Mouse (Mus musculus): ENCODE results near the gene Pick1. TPM values are rescaled to one million over a fixed set of nuclear protein-coding genes. Genes with fewer than 3 reads are reported as not detected.
A peak's percentile ranks its signal among the peaks of the same experiment; 100 is the strongest.

Pick1 gene
- polyA plus RNA-seq, 1 experiment = 102 TPM

DNA sequence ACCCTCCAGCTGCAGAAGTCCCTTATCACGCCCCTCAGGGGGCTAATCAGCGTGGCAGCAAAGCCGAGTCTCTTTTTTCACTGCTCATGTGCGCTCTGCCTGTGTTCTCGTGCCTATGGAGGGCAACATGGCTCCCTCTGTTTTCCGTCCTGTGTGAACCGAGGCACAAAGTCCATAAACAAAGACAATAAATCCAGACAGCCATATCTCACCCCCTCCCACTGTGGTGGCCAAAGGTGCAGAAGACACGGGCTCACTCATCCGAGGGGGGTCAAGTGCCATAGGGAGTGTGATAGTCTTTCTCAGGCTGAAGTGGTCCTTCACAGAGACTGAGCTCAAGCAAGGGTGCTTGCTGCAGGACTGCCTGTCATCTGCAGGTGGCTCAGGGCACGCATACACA is 44.0 kb downstream of the Pick1 start:
- TF ChIP-seq CTCF (IDR thresholded peaks at IDR 0.05; ENCODE audit: borderline replicate concordance, extremely low read depth, insufficient read depth, insufficient read length) = no peak
- TF ChIP-seq POLR2A (IDR thresholded peaks at IDR 0.05; ENCODE audit: borderline replicate concordance, extremely low read depth, insufficient read depth, insufficient read length, poor library complexity, severe bottlenecking) = no peak
- no peak for DNase-seq (ENCODE audit: low read depth)

DNA sequence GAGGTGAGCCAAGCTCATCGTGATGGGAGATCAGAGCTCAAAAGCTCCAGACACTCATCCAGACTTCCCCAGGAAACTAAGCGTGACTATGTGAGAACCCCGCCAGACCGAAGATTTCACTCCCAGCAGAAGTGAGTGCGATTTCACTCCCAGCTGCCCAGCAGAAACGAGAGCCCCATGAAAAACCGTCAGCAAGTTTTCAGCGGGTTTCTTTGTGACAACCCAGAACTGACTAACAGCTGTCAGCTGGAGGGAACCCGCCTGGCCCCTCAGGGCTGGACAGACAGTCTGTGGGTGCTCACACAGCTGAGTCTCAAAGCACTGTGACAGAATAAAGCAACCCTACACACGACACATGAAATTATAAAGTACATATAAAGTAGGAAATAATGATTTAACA is 48.8 kb downstream of the Pick1 start:
- TF ChIP-seq POLR2A (IDR thresholded peaks at IDR 0.05; ENCODE audit: borderline replicate concordance, extremely low read depth, insufficient read depth, insufficient read length, poor library complexity, severe bottlenecking) (no peak), CTCF (IDR thresholded peaks at IDR 0.05; ENCODE audit: borderline replicate concordance, extremely low read depth, insufficient read depth, insufficient read length) (no peak)
- DNase-seq (ENCODE audit: low read depth) = peak; percentile 14

DNA sequence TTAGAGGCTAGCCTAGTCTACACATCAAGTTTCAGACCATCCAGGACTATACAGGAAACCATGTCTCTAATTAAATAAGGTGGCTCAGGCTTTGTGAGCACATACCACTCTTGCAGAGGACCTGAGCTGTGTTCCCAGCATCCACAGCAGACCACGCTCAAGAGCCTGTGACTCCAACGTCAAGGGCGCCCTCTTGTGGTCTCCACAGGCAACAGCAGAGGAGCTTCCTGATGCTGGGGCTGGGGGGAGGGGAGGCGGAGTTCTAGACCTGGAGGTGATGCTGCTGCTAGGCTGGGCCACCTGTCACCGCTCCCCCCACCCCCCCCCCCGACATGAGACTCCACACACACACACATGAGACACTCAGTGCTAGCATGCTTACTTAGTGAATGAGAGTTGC is 51.2 kb downstream of the Pick1 start:
- TF ChIP-seq POLR2A (IDR thresholded peaks at IDR 0.05; ENCODE audit: borderline replicate concordance, extremely low read depth, insufficient read depth, insufficient read length, poor library complexity, severe bottlenecking) = no peak
- peak; percentile 57; the same call in 1 of the 2 replicates for TF ChIP-seq CTCF (IDR thresholded peaks at IDR 0.05; ENCODE audit: borderline replicate concordance, extremely low read depth, insufficient read depth, insufficient read length)
- DNase-seq (ENCODE audit: low read depth) = no peak

DNA sequence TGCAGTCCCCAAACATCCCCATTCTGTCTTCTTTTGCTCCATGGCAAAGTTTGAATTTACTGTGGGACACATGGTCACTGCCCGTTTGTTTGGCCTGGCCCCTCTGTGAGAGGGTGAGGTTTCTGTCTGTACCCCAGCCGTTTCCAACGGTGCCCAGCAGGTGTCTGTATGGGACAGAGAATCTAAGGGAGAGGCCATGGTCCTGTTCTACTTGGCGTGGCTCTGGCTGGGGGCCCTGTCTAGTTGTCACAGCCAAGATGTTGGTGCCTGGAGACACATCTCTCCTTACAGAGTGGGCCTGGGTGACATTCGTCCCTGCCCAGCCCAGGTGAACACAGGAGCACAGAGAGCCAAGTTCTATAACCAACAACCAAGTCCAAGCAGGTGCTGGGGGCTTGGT is 51.9 kb downstream of the Pick1 start:
- TF ChIP-seq POLR2A (IDR thresholded peaks at IDR 0.05; ENCODE audit: borderline replicate concordance, extremely low read depth, insufficient read depth, insufficient read length, poor library complexity, severe bottlenecking) (no peak), CTCF (IDR thresholded peaks at IDR 0.05; ENCODE audit: borderline replicate concordance, extremely low read depth, insufficient read depth, insufficient read length) (no peak)
- no peak for DNase-seq (ENCODE audit: low read depth)

DNA sequence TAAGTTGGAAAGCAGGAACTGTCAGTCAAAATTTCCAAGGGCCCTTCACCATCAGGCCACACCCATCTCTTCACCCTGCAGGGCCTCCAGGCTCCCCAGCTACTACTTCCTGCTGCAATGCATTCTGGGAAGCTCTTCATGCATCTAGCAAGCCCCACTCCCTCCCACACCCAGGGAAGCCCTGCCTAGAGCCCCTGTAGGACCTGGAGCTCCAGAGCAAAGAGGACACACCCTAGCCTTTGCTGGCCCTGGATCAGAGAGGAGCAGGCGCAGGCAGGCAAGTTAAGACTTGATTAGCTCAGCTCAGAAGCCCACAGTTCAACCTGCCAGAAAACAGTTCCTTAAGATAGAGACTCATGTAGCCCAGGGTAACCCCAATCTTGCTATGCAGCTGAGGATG is 52.4 kb downstream of the Pick1 start:
- TF ChIP-seq POLR2A (IDR thresholded peaks at IDR 0.05; ENCODE audit: borderline replicate concordance, extremely low read depth, insufficient read depth, insufficient read length, poor library complexity, severe bottlenecking) (no peak), CTCF (IDR thresholded peaks at IDR 0.05; ENCODE audit: borderline replicate concordance, extremely low read depth, insufficient read depth, insufficient read length) (no peak)
- DNase-seq (ENCODE audit: low read depth) = no peak

DNA sequence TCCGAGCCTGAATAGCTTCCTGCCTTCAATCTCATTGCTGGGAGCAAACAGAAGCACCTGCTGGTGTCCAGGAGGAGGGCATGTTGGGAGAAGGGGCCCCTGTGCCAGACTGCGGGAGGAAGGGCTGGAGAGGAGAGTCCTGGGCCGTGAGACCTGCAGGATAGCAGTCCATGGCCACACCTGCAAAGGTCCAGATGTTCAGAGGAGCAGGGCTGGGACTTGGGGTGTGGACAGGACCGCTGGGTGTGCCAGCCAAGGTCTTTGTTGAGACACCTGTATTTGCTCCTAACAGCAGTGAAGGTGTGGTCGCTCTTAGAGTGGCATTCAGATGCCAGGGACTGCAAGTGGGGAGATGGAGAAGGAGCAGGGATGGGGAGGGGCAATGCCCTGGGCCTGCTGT is 53.5 kb downstream of the Pick1 start:
- TF ChIP-seq CTCF (IDR thresholded peaks at IDR 0.05; ENCODE audit: borderline replicate concordance, extremely low read depth, insufficient read depth, insufficient read length) (no peak), POLR2A (IDR thresholded peaks at IDR 0.05; ENCODE audit: borderline replicate concordance, extremely low read depth, insufficient read depth, insufficient read length, poor library complexity, severe bottlenecking) (no peak)
- no peak for DNase-seq (ENCODE audit: low read depth)

DNA sequence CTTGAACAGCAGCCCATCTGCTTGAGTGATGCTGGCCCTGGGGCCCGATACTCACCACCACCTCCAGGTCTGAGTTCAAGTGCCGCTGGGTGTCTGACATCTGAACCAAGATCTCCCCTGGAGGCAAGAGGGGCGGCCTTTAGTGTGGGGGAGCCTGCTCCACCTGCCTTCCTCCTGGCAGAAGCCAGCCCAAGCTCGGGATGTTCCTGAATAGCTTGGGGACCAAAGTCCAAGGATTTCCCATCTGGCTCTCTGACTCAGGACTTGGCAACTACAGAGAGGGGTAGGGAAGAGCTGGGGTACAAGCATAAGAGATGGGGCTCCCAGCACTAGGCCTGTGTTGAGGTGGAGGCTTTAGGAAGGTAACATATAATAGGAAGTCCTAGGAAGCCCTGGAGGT is 54.4 kb downstream of the Pick1 start:
- no peak for TF ChIP-seq POLR2A (IDR thresholded peaks at IDR 0.05; ENCODE audit: borderline replicate concordance, extremely low read depth, insufficient read depth, insufficient read length, poor library complexity, severe bottlenecking)
- no peak for TF ChIP-seq CTCF (IDR thresholded peaks at IDR 0.05; ENCODE audit: borderline replicate concordance, extremely low read depth, insufficient read depth, insufficient read length)
- DNase-seq (ENCODE audit: low read depth) = no peak

DNA sequence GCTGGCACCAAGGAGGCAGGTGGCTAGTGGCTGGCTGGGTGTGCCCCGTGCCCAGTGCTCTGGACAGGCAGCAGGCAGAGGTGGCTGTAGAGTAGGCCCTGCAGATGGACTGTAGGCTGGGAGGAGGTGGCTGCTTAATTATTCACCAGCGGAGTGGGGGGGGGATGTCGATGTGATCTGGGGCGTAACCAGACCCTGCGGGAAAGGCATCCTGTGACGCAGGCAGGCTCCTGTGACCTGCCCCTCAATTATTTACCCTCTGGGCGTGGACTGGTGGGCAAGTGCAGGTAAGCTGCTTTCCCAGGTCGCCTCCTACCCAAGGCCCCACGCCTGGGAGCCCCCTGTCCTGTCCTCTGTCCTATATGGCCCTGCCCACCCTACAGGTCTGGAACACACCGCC is 56.4 kb downstream of the Pick1 start, which contains the start of gene Baiap2l2:
Gene Baiap2l2 (minus strand): TSS at position 139 of the 400 bp plus-strand sequence.
- DNase-seq (ENCODE audit: low read depth) = no peak
- TF ChIP-seq POLR2A (IDR thresholded peaks at IDR 0.05; ENCODE audit: borderline replicate concordance, extremely low read depth, insufficient read depth, insufficient read length, poor library complexity, severe bottlenecking) (no peak), CTCF (IDR thresholded peaks at IDR 0.05; ENCODE audit: borderline replicate concordance, extremely low read depth, insufficient read depth, insufficient read length) (no peak)

DNA sequence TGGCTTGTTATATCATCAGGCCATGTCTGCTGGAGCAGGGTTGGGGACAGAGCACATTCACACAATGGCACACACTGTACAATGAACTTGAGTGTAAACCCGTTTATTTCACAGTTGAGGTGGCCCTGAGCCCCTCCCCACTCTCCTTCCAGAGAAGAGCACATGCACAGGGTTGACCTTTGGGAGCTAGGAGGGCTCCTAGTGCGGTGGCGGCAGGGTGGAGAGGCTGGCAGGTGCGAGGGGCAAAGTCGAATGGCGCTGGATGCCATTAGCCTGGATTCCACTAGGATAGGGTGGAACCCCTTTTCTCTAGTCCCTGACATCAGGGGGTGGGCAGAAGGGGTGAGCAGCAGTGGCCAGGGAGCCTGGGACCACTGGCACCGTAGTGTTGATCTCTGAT is 57.2 kb downstream of the Pick1 start:
- DNase-seq (ENCODE audit: low read depth) = no peak
- TF ChIP-seq POLR2A (IDR thresholded peaks at IDR 0.05; ENCODE audit: borderline replicate concordance, extremely low read depth, insufficient read depth, insufficient read length, poor library complexity, severe bottlenecking) (no peak), CTCF (IDR thresholded peaks at IDR 0.05; ENCODE audit: borderline replicate concordance, extremely low read depth, insufficient read depth, insufficient read length) (no peak)

DNA sequence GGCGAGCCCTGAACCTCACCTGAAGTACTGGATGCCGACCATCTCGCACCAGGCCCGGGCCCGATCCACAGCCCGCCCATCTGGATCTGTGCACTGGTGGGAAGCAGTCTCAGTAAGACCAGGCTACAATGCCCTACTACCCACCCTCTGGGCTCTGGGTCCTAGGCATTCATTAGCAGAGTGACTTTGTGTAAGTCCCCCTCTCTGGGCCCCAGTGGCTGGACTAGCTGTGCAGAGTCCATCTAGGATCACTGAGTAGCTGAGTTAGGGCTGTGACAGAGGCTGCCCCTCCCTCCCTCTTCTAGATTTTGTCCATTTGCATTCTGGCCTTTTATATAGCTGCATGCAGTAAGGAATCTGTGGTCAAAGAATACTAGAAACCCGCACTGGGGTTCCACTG is 58.1 kb downstream of the Pick1 start:
- DNase-seq (ENCODE audit: low read depth) = no peak
- TF ChIP-seq CTCF (IDR thresholded peaks at IDR 0.05; ENCODE audit: borderline replicate concordance, extremely low read depth, insufficient read depth, insufficient read length) = no peak
- no peak for TF ChIP-seq POLR2A (IDR thresholded peaks at IDR 0.05; ENCODE audit: borderline replicate concordance, extremely low read depth, insufficient read depth, insufficient read length, poor library complexity, severe bottlenecking)

DNA sequence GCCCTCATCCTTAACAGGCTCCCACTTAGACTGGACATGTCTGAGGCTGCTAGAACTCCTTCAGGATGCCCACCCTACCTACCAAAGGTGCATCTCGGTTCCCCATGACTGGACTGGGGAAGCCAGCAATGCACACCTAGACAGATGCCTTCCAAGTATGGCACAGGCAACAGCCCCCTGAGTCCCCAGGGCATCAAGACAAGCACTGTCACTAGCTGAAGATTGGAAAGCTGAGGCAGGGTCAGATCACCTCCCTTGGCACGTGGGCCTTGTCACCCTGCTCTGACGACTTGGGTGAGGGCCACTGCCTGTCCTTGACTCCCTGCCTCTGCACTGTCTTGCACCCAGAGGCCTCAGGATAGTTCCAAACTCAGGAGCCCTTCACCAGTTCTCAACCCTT is 59.4 kb downstream of the Pick1 start:
- TF ChIP-seq CTCF (IDR thresholded peaks at IDR 0.05; ENCODE audit: borderline replicate concordance, extremely low read depth, insufficient read depth, insufficient read length) (no peak), POLR2A (IDR thresholded peaks at IDR 0.05; ENCODE audit: borderline replicate concordance, extremely low read depth, insufficient read depth, insufficient read length, poor library complexity, severe bottlenecking) (no peak)
- DNase-seq (ENCODE audit: low read depth) = no peak

DNA sequence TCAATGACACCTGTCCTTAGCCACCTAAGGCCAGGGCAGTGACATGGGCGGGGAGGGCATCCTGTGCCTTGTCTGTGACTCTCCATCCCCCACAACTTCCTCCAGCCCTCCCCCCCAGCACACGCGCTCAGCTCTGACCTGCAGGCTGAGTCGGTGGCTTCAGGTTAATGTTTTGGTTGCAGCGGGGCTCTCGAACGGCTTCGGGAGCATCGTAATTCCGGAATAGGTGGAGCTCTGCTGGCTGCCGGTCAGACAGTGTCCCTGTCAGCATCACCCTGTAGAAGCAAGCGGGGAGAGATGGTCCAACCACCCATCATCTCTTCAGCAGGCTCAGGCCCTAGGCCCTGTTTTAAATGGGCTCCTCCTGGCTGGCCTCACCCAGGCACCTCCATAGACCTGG is 60.5 kb downstream of the Pick1 start:
- DNase-seq (ENCODE audit: low read depth) = no peak
- TF ChIP-seq POLR2A (IDR thresholded peaks at IDR 0.05; ENCODE audit: borderline replicate concordance, extremely low read depth, insufficient read depth, insufficient read length, poor library complexity, severe bottlenecking) = no peak
- no peak for TF ChIP-seq CTCF (IDR thresholded peaks at IDR 0.05; ENCODE audit: borderline replicate concordance, extremely low read depth, insufficient read depth, insufficient read length)

Measured in brain, embryonic 14.5 days (tissue).